Mouse (Mus musculus) limb, embryonic 11.5 days (tissue): ENCODE data around the gene Noc2l. TPM values are rescaled to one million over a fixed set of nuclear protein-coding genes. Genes with fewer than 3 reads are reported as not detected.
A peak's percentile ranks its signal among the peaks of the same experiment; 100 is the strongest.

ENCODE experiments used
- ATAC-seq: fragments of 200-750 bp; cut with Nextera tagmentation; 2 replicates; pipeline ENCODE4 v1.8.0; 2017; ENCODE audit warnings: low read depth; ENCODE audit not compliant: insufficient number of reproducible peaks, low FRiP score, low TSS enrichment
- DNase-seq: peaks from one replicate; pipeline ENCODE4 v3.0.0-alpha.2; 2015; ENCODE audit warnings: low spot score
- H3K27ac ChIP-seq: fragments of 300-500 bp; sonication (generic); replicated peaks from 2 replicates; pipeline ENCODE4 v1.5.1; 2014; ENCODE audit warnings: low read depth, mild to moderate bottlenecking, low read length
- H3K27me3 ChIP-seq: fragments of 300-500 bp; sonication (generic); 2 replicates; pipeline ENCODE4 v1.6.1; 2014; ENCODE audit warnings: mild to moderate bottlenecking, low read length, mixed read lengths; ENCODE audit not compliant: control insufficient read depth, insufficient read depth
- H3K36me3 ChIP-seq: fragments of 300-500 bp; sonication (generic); 2 replicates; pipeline ENCODE4 v1.6.1; 2014; ENCODE audit warnings: mild to moderate bottlenecking, low read length, moderate library complexity, mixed read lengths; ENCODE audit not compliant: control insufficient read depth, insufficient read depth
- H3K4me1 ChIP-seq: fragments of 300-500 bp; sonication (generic); 2 replicates; pipeline ENCODE4 v1.6.1; 2014; ENCODE audit warnings: low read length, mixed read lengths; ENCODE audit not compliant: control insufficient read depth, insufficient read depth
- H3K4me2 ChIP-seq: fragments of 300-500 bp; sonication (generic); 2 replicates; pipeline ENCODE4 v1.6.1; 2014; ENCODE audit warnings: low read depth, mild to moderate bottlenecking, moderate library complexity; ENCODE audit not compliant: severe bottlenecking
- H3K4me3 ChIP-seq: fragments of 300-500 bp; sonication (generic); 2 replicates; pipeline ENCODE4 v1.5.1; 2014; ENCODE audit warnings: low read depth, low read length
- H3K9ac ChIP-seq: fragments of 300-500 bp; sonication (generic); 2 replicates; pipeline ENCODE4 v1.6.1; 2014; ENCODE audit warnings: mild to moderate bottlenecking, low read length
- H3K9me3 ChIP-seq: fragments of 300-500 bp; sonication (generic); 2 replicates; pipeline ENCODE4 v1.6.1; 2016; ENCODE audit warnings: low read length; ENCODE audit not compliant: control insufficient read depth
- WGBS: fragments of 180-500 bp; shearing (Covaris S2); extraction: QIAGEN DNeasy Blood & Tissue Kit; methylation state at CpG from one replicate; pipeline ENCODE4 v1.1.7; 2014; 5-methylcytosine and 5-hydroxymethylcytosine counted together
- polyA plus RNA-seq: library from polyadenylated mRNA; unstranded; fragments of >200 nt; fragmentation: Nextera tagmentation; extraction: Ambion mirVana; gene quantifications from 2 replicates; pipeline ENCODE4 v1.2.1, GENCODE M21; 2014

The Noc2l gene
- polyA plus RNA-seq, 1 experiment from 2014 or later: 86.4 TPM

- ATAC-seq (no peak), DNase-seq (no peak)
- Histone ChIP-seq H3K4me1 (peaks cover 3% of the 10 kb centered on the region; the same call in 1 of the 2 replicates), H3K4me3 (no peak overlapping the region), H3K9ac (no peak overlapping the region), H3K9me3 (no peaks in the 10 kb centered on the region), H3K27ac (no peak overlapping the region), H3K36me3 (no peaks in the 10 kb centered on the region; the same call in 1 of the 2 replicates), H3K27me3 (peaks cover 2% of the 10 kb centered on the region; the same call in 1 of the 2 replicates), H3K4me2 (no peak overlapping the region)
- 76% methylated on average over 2 of the region's 2 CpGs for WGBS
Measured at GRCm38 (mm10) chr4:156224276-156224675, 11.5 kb upstream of the Noc2l start.

DNA sequence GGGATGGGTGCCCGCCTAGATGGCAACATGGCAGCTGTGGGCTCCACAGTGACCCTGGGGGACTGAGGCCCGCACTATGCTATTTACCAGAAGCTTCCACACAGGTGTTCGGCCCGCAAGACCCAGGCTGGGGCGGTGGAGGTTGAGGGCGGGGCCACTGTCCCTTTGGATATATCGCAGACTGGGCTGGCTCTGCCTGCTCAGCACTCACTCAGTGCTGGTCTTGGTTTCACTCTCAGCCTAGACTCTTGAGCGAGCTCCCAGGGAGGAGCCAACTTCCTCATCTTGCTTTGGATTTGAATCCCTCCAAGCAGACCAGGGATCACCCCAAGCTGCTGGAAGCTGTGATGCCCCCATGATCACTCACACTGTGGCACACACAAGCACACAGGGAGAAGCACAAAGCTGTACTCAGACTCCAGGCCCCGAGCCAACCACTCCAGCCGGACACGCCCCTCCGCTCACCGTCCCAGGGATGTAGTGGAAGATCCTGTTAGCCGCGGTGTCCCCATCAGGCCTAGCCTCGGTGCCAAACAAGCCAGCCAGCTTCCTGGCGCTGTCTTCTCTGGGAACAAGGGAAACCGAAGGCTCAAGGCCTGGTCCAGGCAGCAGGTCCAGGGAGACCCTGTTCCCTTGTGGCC is 7.9 kb upstream of the Noc2l start:
- Histone ChIP-seq H3K27me3 (peaks cover 2% of the 10 kb centered on the region; the same call in 1 of the 2 replicates), H3K27ac (no peak overlapping the region), H3K9me3 (no peaks in the 10 kb centered on the region), H3K4me3 (no peak overlapping the region), H3K4me1 (peaks cover 3% of the 10 kb centered on the region; the same call in 1 of the 2 replicates), H3K36me3 (peaks cover 16% of the 10 kb centered on the region), H3K9ac (no peak overlapping the region; the same call in 1 of the 2 replicates), H3K4me2 (peak overlapping the region; percentile 20)
- 29% methylated on average over 18 of the region's 18 CpGs for WGBS
- DNase-seq (no peak), ATAC-seq (no peak)

DNA sequence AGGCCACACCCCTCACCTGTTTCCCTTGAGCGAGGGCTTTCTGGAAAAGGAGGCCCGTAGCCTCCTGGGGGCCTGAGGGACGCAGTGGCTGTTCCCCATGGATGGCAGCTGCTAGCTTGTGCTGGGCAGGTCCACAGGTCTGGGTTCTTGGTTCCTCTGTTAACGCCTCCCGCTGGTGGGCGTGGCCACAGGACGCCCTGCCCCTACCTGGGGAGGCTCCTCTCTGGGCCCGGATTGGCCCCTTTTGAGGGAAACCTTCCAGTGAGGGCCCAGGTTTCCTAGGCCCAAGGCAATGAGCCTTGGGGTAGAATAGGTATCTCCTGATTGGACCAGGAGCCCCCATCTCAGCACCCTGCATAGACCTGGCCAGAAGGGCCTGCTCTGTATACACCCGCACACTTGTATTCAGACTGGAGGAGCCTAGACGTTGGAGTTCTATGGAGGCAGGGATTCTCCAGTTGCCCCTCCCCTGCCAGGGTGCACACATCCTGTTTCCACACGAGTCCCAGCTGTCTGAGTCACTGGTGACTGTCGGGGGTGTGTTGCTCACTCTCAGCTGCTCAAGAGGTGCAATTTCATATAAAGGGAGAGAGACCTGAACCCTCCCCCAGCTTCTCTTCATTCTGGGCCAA is 7.3 kb upstream of the Noc2l start:
- DNase-seq (no peak), ATAC-seq (no peak)
- Histone ChIP-seq H3K4me3 (no peak overlapping the region), H3K4me1 (peaks cover 4% of the 10 kb centered on the region), H3K9me3 (no peaks in the 10 kb centered on the region), H3K36me3 (peaks cover 16% of the 10 kb centered on the region), H3K4me2 (peak overlapping the region; percentile 20; the same call in 1 of the 2 replicates), H3K27me3 (peaks cover 2% of the 10 kb centered on the region; the same call in 1 of the 2 replicates), H3K27ac (no peak overlapping the region), H3K9ac (no peak overlapping the region; the same call in 1 of the 2 replicates)
- 23% methylated on average over 12 of the region's 12 CpGs for WGBS

DNA sequence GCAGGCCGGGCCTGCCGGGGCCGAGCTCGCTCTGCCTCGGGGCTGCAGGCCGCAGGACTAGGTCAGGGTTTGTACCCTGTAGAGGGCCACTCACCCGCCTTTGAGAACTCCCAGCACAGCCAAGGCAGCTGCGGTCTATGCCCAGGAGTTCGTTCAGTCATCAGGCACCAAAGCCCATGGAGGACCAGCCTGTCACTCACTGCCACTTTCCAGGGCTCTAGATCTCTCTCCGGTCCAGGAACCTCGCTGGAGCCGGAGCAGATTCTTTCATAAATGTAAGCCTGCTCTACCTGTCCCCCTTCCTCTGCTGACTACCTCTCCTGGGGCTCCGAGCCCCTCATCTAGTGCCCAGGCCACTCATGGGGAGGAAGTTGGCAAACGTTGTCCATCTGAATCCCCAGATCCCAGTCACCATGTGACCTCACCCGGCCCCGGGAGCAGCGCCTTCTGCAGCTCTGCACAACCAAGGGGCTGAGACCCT is 1.7 kb upstream of the Noc2l start:
- 1% methylated on average over 17 of the region's 17 CpGs for WGBS
- ATAC-seq: no peak
- H3K9me3 ChIP-seq: no peaks in the 10 kb centered on the region
- no peaks in the 10 kb centered on the region for H3K27me3 ChIP-seq
- H3K9ac ChIP-seq: peak overlapping the region; percentile 74
- peak overlapping the region; percentile 73; the same call in 1 of the 2 replicates for H3K27ac ChIP-seq
- peak; percentile 58 for DNase-seq
- H3K4me1 ChIP-seq: peaks cover 6% of the 10 kb centered on the region
- peak overlapping the region; percentile 94 for H3K4me2 ChIP-seq
- peaks cover 29% of the 10 kb centered on the region for H3K36me3 ChIP-seq
- peak overlapping the region; percentile 70 for H3K4me3 ChIP-seq

- Histone ChIP-seq H3K36me3 (peaks cover 35% of the 10 kb centered on the region), H3K9me3 (no peaks in the 10 kb centered on the region), H3K27ac (peak within 1 kb of the TSS; percentile 73), H3K4me2 (peak within 1 kb of the TSS; percentile 94), H3K4me1 (peaks cover 6% of the 10 kb centered on the region), H3K9ac (peak within 1 kb of the TSS; percentile 75), H3K27me3 (no peaks in the 10 kb centered on the region), H3K4me3 (peak within 1 kb of the TSS; percentile 91)
- WGBS: under 1% methylated on average over 39 of the region's 48 CpGs
- DNase-seq: peak; percentile 87
- peak; percentile 48 for ATAC-seq
Measured at GRCm38 (mm10) chr4:156234701-156235213, 1.1 kb upstream of the Noc2l start, which contains the start of gene Plekhn1. Plekhn1 (minus strand) TSS chr4:156234857.

DNA sequence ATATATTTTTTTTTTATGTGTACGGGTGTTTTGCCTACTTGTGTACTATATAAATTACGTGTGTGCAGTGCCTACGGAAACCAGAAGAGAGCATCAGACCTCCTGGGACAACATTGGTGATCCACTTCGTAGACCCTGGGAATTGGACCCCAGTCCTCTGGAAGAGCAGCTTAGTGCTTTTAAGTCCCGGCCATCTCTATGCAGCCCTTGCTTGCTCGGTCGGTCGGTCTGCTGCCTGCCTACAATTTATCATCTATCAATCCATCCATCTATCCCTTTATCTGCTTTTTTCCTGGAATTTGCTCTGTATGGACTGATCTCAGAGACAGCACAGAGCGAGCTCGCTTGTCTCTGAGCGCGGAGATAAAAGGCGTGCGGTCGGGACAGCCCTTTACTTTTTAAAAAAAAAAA is 445 bp upstream of the Noc2l start:
- Histone ChIP-seq H3K36me3 (peaks cover 40% of the 10 kb centered on the region), H3K4me3 (peak overlapping the region; percentile 91), H3K27me3 (no peaks in the 10 kb centered on the region), H3K9ac (peak overlapping the region; percentile 75; the same call in 1 of the 2 replicates), H3K27ac (no peak overlapping the region), H3K4me2 (peak overlapping the region; percentile 52), H3K9me3 (no peaks in the 10 kb centered on the region), H3K4me1 (peaks cover 6% of the 10 kb centered on the region)
- peak; percentile 40; the same call in 1 of the 2 replicates for ATAC-seq
- no peak for DNase-seq
- WGBS: 2% methylated on average over 15 of the region's 15 CpGs

DNA sequence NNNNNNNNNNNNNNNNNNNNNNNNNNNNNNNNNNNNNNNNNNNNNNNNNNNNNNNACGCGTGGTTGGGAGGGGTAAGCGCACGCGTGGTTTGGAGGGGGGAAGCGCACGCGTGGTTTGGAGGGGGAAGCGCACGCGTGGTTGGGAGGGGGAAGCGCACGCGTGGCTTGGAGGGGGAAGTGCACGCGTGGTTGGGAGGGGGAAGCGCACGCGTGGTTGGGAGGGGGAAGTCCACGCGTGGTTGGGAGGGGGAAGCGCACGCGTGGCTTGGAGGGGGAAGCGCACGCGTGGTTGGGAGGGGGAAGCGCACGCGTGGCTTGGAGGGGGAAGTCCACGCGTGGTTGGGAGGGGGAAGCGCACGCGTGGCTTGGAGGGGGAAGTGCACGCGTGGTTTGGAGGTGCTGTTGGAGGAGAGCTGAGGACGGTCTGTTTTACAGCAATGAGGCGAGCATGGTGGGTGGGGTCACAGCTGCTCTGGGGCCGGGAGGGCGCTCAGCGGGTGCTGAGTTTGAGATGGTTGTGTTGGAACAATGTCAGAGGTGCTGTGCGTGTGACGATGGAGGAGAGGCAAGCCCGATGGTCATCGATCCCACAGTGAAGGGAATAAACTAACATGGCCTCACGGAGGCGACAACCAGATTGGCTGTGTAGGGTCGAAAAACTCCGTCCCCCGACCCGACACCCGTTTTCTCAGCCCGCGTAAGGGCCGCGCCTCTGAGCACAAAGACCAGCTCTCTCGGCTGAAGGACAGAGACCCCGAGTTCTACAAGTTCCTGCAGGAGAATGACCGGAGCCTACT is 1.0 kb downstream of the Noc2l start:
- peaks cover 40% of the 10 kb centered on the region for H3K36me3 ChIP-seq
- DNase-seq: peak; percentile 56
- no peak overlapping the region; the same call in 1 of the 2 replicates for H3K27ac ChIP-seq
- WGBS: 25% methylated on average over 55 of the region's 60 CpGs
- peaks cover 6% of the 10 kb centered on the region for H3K4me1 ChIP-seq
- H3K4me3 ChIP-seq: peak overlapping the region; percentile 91
- H3K9me3 ChIP-seq: no peaks in the 10 kb centered on the region
- ATAC-seq: no peak
- no peaks in the 10 kb centered on the region for H3K27me3 ChIP-seq
- peak overlapping the region; percentile 75 for H3K9ac ChIP-seq
- H3K4me2 ChIP-seq: peak overlapping the region; percentile 52

DNA sequence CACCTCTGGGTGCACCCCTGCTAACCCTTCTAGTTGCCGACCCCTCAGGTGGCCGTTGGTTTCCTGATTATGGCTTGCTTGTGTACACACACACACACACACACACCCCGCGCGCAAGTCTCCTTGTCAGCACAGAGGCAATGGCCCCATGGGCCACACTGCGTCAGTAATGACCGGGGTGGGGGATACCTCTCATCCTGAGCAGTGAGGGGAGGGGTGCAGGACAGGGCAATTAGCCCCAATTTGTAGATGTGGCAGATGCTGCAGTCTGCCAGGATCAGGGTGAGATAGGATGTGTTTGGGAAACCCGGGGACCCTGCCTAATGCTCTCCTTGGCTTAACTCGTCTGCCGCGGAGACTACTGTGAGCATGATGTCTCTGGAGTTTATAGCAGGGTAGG is 13.8 kb downstream of the Noc2l start:
- Histone ChIP-seq H3K9me3 (no peaks in the 10 kb centered on the region), H3K4me1 (no peaks in the 10 kb centered on the region), H3K27me3 (peaks cover 14% of the 10 kb centered on the region), H3K4me3 (no peak overlapping the region), H3K27ac (no peak overlapping the region), H3K4me2 (no peak overlapping the region), H3K36me3 (peaks cover 16% of the 10 kb centered on the region; the same call in 1 of the 2 replicates), H3K9ac (no peak overlapping the region)
- WGBS: 64% methylated on average over 11 of the region's 11 CpGs
- no peak for DNase-seq
- no peak; the same call in 1 of the 2 replicates for ATAC-seq
